Mouse (Mus musculus) MEL (cell line): Measurements from ENCODE around the gene Jarid2. TPM values are rescaled to one million over a fixed set of nuclear protein-coding genes. Genes with fewer than 3 reads are reported as not detected.
A peak's percentile ranks its signal among the peaks of the same experiment; 100 is the strongest.

Experiments used
- DNase-seq: peaks from one replicate; pipeline ENCODE4 v3.0.0; 2011; ENCODE audit warnings: low read depth, low spot score
- H3K27ac ChIP-seq: 2 replicates; pipeline ENCODE4 v1.5.1; 2012; ENCODE audit warnings: low read depth, mild to moderate bottlenecking, control low read depth, low read length, moderate library complexity; ENCODE audit not compliant: control insufficient read depth
- H3K27me3 ChIP-seq, 2 experiments: fragments of 150-350 bp in 1 of 2; sonication (generic) in 1 of 2; 2 replicates each; pipeline ENCODE4 v1.6.1; 2012; ENCODE audit warnings: low read length in 2 of 2, mild to moderate bottlenecking in 2 of 2, improper control_type of control experiment in 1 of 2, moderate library complexity in 1 of 2; ENCODE audit not compliant: insufficient read depth in 2 of 2, control insufficient read depth in 1 of 2
- H3K36me3 ChIP-seq, 2 experiments: 2 replicates each; pipeline ENCODE4 v1.6.1; 2012 to 2014; ENCODE audit warnings: low read length in 2 of 2, improper control_type of control experiment in 1 of 2, inconsistent platforms in 1 of 2, mild to moderate bottlenecking in 1 of 2; ENCODE audit not compliant: insufficient read depth in 2 of 2, control insufficient read depth in 1 of 2
- H3K4me1 ChIP-seq, 2 experiments: fragments of 150-350 bp in 1 of 2; sonication (generic) in 1 of 2; 2 replicates each; pipeline ENCODE4 v1.6.1; 2012; ENCODE audit warnings: low read length in 2 of 2, improper control_type of control experiment in 1 of 2, mild to moderate bottlenecking in 1 of 2; ENCODE audit not compliant: insufficient read depth in 2 of 2, control insufficient read depth in 1 of 2
- H3K4me3 ChIP-seq, 2 experiments: fragments of 150-350 bp in 1 of 2; sonication (generic) in 1 of 2; 2 replicates each; pipeline ENCODE4 v1.5.1; 2012; ENCODE audit warnings: low read depth in 2 of 2, low read length in 2 of 2, mild to moderate bottlenecking in 2 of 2, moderate library complexity in 2 of 2, control low read depth in 1 of 2, improper control_type of control experiment in 1 of 2; ENCODE audit not compliant: control insufficient read depth in 1 of 2, insufficient read depth in 1 of 2
- H3K79me2 ChIP-seq: 2 replicates; pipeline ENCODE4 v1.6.1; 2012; ENCODE audit warnings: mild to moderate bottlenecking, low read length, moderate library complexity; ENCODE audit not compliant: control insufficient read depth, poor library complexity, insufficient read depth
- H3K9ac ChIP-seq: 2 replicates; pipeline ENCODE4 v1.6.1; 2012; ENCODE audit warnings: low read depth, mild to moderate bottlenecking, control low read depth, low read length, moderate library complexity; ENCODE audit not compliant: control insufficient read depth, poor library complexity, severe bottlenecking
- H3K9me3 ChIP-seq: fragments of 150-350 bp; sonication (generic); replicated peaks from 2 replicates; pipeline ENCODE4 v1.6.1; 2012; ENCODE audit warnings: mild to moderate bottlenecking, low read length, improper control_type of control experiment, moderate library complexity; ENCODE audit not compliant: insufficient read depth
- BHLHE40 ChIP-seq: IDR thresholded peaks from 2 replicates; pipeline ENCODE4 v1.6.1; 2012; ENCODE audit warnings: low read depth, mild to moderate bottlenecking, inconsistent platforms, low read length, improper control_type of control experiment, borderline replicate concordance
- CHD2 ChIP-seq: IDR thresholded peaks from 2 replicates; pipeline ENCODE4 v1.6.1; 2011; ENCODE audit warnings: low read length, improper control_type of control experiment
- CTCF ChIP-seq, 3 experiments: IDR thresholded peaks in 2 of 3; conservative IDR thresholded peaks in 1 of 3; 2 replicates each; pipeline ENCODE4 v1.5.1; 2011 to 2012; ENCODE audit warnings: low read length in 3 of 3, low read depth in 2 of 3, mild to moderate bottlenecking in 2 of 3, improper control_type of control experiment in 1 of 3, inconsistent platforms in 1 of 3, mixed read lengths in 1 of 3, moderate library complexity in 1 of 3; ENCODE audit not compliant: control insufficient read depth in 1 of 3, insufficient read depth in 1 of 3, poor library complexity in 1 of 3, severe bottlenecking in 1 of 3
- ELF1 ChIP-seq: IDR thresholded peaks from 2 replicates; pipeline ENCODE4 v1.6.1; 2014; ENCODE audit warnings: low read depth, mild to moderate bottlenecking, inconsistent platforms, low read length, improper control_type of control experiment, moderate library complexity
- GATA1 ChIP-seq: IDR thresholded peaks from 2 replicates; pipeline ENCODE4 v1.6.1; 2011; ENCODE audit warnings: low read depth, low read length, improper control_type of control experiment
- HCFC1 ChIP-seq: IDR thresholded peaks from 2 replicates; pipeline ENCODE4 v1.6.1; 2012; ENCODE audit warnings: low read depth, mild to moderate bottlenecking, inconsistent platforms, low read length, improper control_type of control experiment, moderate library complexity
- JUND ChIP-seq: IDR thresholded peaks from 2 replicates; pipeline ENCODE4 v1.6.1; 2011; ENCODE audit warnings: low read depth, mild to moderate bottlenecking, improper control_type of control experiment, low read length
- MAX ChIP-seq: IDR thresholded peaks from 2 replicates; pipeline ENCODE4 v1.6.1; 2011; ENCODE audit warnings: low read length, improper control_type of control experiment
- MEF2A ChIP-seq: IDR thresholded peaks from 2 replicates; pipeline ENCODE4 v1.6.1; 2014; ENCODE audit warnings: low read depth, mild to moderate bottlenecking, inconsistent platforms, low read length, improper control_type of control experiment; ENCODE audit not compliant: poor library complexity, insufficient replicate concordance, severe bottlenecking; ENCODE audit errors: extremely low read depth
- MYC ChIP-seq: IDR thresholded peaks from 2 replicates; pipeline ENCODE4 v1.6.1; 2011; ENCODE audit warnings: low read depth, mild to moderate bottlenecking, low read length, improper control_type of control experiment, moderate library complexity
- NELFE ChIP-seq: IDR thresholded peaks from 2 replicates; pipeline ENCODE4 v1.6.1; 2011; ENCODE audit warnings: low read depth, low read length, improper control_type of control experiment
- NRF1 ChIP-seq: IDR thresholded peaks from 2 replicates; pipeline ENCODE4 v1.6.1; 2014; ENCODE audit warnings: low read depth, mild to moderate bottlenecking, inconsistent platforms, low read length, improper control_type of control experiment, moderate library complexity; ENCODE audit not compliant: poor library complexity, insufficient read depth, severe bottlenecking
- POLR2A ChIP-seq, 2 experiments: IDR thresholded peaks; 2 replicates each; pipeline ENCODE4 v1.6.1; 2011 to 2012; ENCODE audit warnings: low read length in 2 of 2, mild to moderate bottlenecking in 2 of 2, control low read depth in 1 of 2, improper control_type of control experiment in 1 of 2, low read depth in 1 of 2, moderate library complexity in 1 of 2; ENCODE audit not compliant: control insufficient read depth in 1 of 2, insufficient read depth in 1 of 2, poor library complexity in 1 of 2
- POLR2AphosphoS2 ChIP-seq: IDR thresholded peaks from 2 replicates; pipeline ENCODE4 v1.6.1; 2011; ENCODE audit warnings: low read length, improper control_type of control experiment
- POLR2AphosphoS5 ChIP-seq: IDR thresholded peaks from 2 replicates; pipeline ENCODE4 v1.6.1; 2012; ENCODE audit warnings: low read depth, borderline replicate concordance, mild to moderate bottlenecking, inconsistent platforms, low read length, moderate library complexity, mixed read lengths
- RAD21 ChIP-seq: IDR thresholded peaks from 2 replicates; pipeline ENCODE4 v1.6.1; 2011; ENCODE audit warnings: mild to moderate bottlenecking, low read depth, low read length, improper control_type of control experiment
- RCOR1 ChIP-seq: IDR thresholded peaks from 2 replicates; pipeline ENCODE4 v1.6.1; 2012; ENCODE audit warnings: low read depth, mild to moderate bottlenecking, inconsistent platforms, low read length, improper control_type of control experiment
- SIN3A ChIP-seq: IDR thresholded peaks from 2 replicates; pipeline ENCODE4 v1.6.1; 2012; ENCODE audit warnings: low read length, improper control_type of control experiment, inconsistent platforms
- SMC3 ChIP-seq: IDR thresholded peaks from 2 replicates; pipeline ENCODE4 v1.6.1; 2011; ENCODE audit warnings: low read depth, low read length, improper control_type of control experiment
- TAL1 ChIP-seq: IDR thresholded peaks from 2 replicates; pipeline ENCODE4 v1.6.1; 2012; ENCODE audit warnings: mild to moderate bottlenecking, inconsistent platforms, low read length, moderate library complexity, mixed read lengths
- USF1 ChIP-seq: IDR thresholded peaks from 2 replicates; pipeline ENCODE4 v1.6.1; 2014; ENCODE audit warnings: low read depth, mild to moderate bottlenecking, inconsistent platforms, low read length, improper control_type of control experiment, moderate library complexity
- USF2 ChIP-seq, 2 experiments: IDR thresholded peaks; 2 replicates each; pipeline ENCODE4 v1.6.1; 2011 to 2012; ENCODE audit warnings: improper control_type of control experiment in 2 of 2, low read length in 2 of 2, borderline replicate concordance in 1 of 2, inconsistent platforms in 1 of 2, low read depth in 1 of 2, mild to moderate bottlenecking in 1 of 2; ENCODE audit not compliant: insufficient read depth in 1 of 2
- ZC3H11A ChIP-seq: IDR thresholded peaks from 2 replicates; pipeline ENCODE4 v1.6.1; 2012; ENCODE audit warnings: low read depth, mild to moderate bottlenecking, inconsistent platforms, low read length, improper control_type of control experiment
- ZMIZ1 ChIP-seq: IDR thresholded peaks from 2 replicates; pipeline ENCODE4 v1.6.1; 2012; ENCODE audit warnings: low read depth, mild to moderate bottlenecking, inconsistent platforms, low read length, improper control_type of control experiment, moderate library complexity
- ZNF384 ChIP-seq: IDR thresholded peaks from 2 replicates; pipeline ENCODE4 v1.6.1; 2012; ENCODE audit warnings: low read depth, mild to moderate bottlenecking, inconsistent platforms, low read length, improper control_type of control experiment
- polyA plus RNA-seq, 2 experiments: library from polyadenylated mRNA; stranded (reverse) in 1 of 2; unstranded in 1 of 2; fragments of >175 nt in 1 of 2; fragments of >200 nt in 1 of 2; gene quantifications; 2 replicates each; pipeline versions ENCODE4 v1.2.1 to v1.2.4; 2012; ENCODE audit warnings: low replicate concordance in 2 of 2, low read depth in 1 of 2; ENCODE audit not compliant: insufficient read length in 2 of 2, insufficient read depth in 1 of 2, missing spikeins in 1 of 2
- total RNA-seq: library from RNA; depleted of rRNA; stranded (reverse); fragments of 300-350 nt; gene quantifications from 2 replicates; pipeline ENCODE4 v1.2.3, GENCODE M21; 2012

Jarid2 gene
- total and polyA plus RNA-seq, 3 experiments = 5.4 to 76.5 (median 21.2) TPM

- no peak for TF ChIP-seq MYC
- TF ChIP-seq SMC3 = peak; percentile 48
- no peak for TF ChIP-seq USF2 (IDR thresholded peaks at IDR 0.05; ENCODE audit: borderline replicate concordance in 1 of 2, insufficient read depth in 1 of 2, low read depth in 1 of 2, low read length in 2 of 2)
- TF ChIP-seq CTCF (IDR thresholded peaks at IDR 0.05 in 2 of 3, conservative IDR thresholded peaks at IDR 0.05 in 1 of 3; ENCODE audit: control insufficient read depth in 1 of 3, insufficient read depth in 1 of 3, low read depth in 2 of 3, low read length in 3 of 3, poor library complexity in 1 of 3, severe bottlenecking in 1 of 3) = peak in 1 of 3 experiments; percentile 52; a peak in 2 of 6 replicates
- peak; percentile 29; the same call in 1 of the 2 replicates for TF ChIP-seq ZC3H11A
- TF ChIP-seq NELFE = no peak
- no peak for TF ChIP-seq HCFC1
- no peak for TF ChIP-seq RCOR1
- TF ChIP-seq CHD2 = no peak
- TF ChIP-seq RAD21 = peak; percentile 49
- TF ChIP-seq MAX = no peak
- no peak for TF ChIP-seq NRF1
- no peak for TF ChIP-seq GATA1
- Histone ChIP-seq H3K27me3 (no peaks in the 10 kb centered on the region), H3K4me1 (no peaks in the 10 kb centered on the region), H3K79me2 (no peaks in the 10 kb centered on the region), H3K9me3 (no peaks in the 10 kb centered on the region), H3K27ac (no peak overlapping the region), H3K36me3 (no peaks in the 10 kb centered on the region), H3K4me3 (no peak overlapping the region), H3K9ac (no peak overlapping the region)
- DNase-seq = peak; percentile 42
These were observed 136.3 kb downstream of the Jarid2 start for GRCm38 (mm10) chr13:44865566-44865965.

- no peak for DNase-seq
- H3K27ac ChIP-seq = no peak overlapping the region
- no peaks in the 10 kb centered on the region for H3K9me3 ChIP-seq
- H3K4me3 ChIP-seq = no peak overlapping the region
- no peaks in the 10 kb centered on the region for H3K36me3 ChIP-seq
- TF ChIP-seq RCOR1 = no peak
- no peak for TF ChIP-seq SIN3A
- TF ChIP-seq BHLHE40 = no peak
- TF ChIP-seq POLR2AphosphoS5 = no peak
- no peak for TF ChIP-seq JUND
- no peak for TF ChIP-seq NELFE
- no peak for TF ChIP-seq TAL1
- TF ChIP-seq ZNF384 = no peak
- no peak for TF ChIP-seq USF1
- no peak for TF ChIP-seq HCFC1
- TF ChIP-seq MEF2A = no peak
- no peak for TF ChIP-seq POLR2AphosphoS2
- no peak for TF ChIP-seq MAX
- no peak for TF ChIP-seq ELF1
- no peak for TF ChIP-seq CTCF (IDR thresholded peaks at IDR 0.05 in 2 of 3, conservative IDR thresholded peaks at IDR 0.05 in 1 of 3; ENCODE audit: control insufficient read depth in 1 of 3, insufficient read depth in 1 of 3, low read depth in 2 of 3, low read length in 3 of 3, poor library complexity in 1 of 3, severe bottlenecking in 1 of 3)
- no peak for TF ChIP-seq USF2 (IDR thresholded peaks at IDR 0.05; ENCODE audit: borderline replicate concordance in 1 of 2, insufficient read depth in 1 of 2, low read depth in 1 of 2, low read length in 2 of 2)
- no peak for TF ChIP-seq RAD21
- no peak for TF ChIP-seq POLR2A (IDR thresholded peaks at IDR 0.05; ENCODE audit: control insufficient read depth in 1 of 2, insufficient read depth in 1 of 2, low read depth in 1 of 2, low read length in 2 of 2, poor library complexity in 1 of 2)
- no peak for TF ChIP-seq ZMIZ1
- no peaks in the 10 kb centered on the region for H3K4me1 ChIP-seq
- H3K79me2 ChIP-seq = no peaks in the 10 kb centered on the region
- no peak overlapping the region for H3K9ac ChIP-seq
- H3K27me3 ChIP-seq = no peaks in the 10 kb centered on the region
These were observed 138.9 kb downstream of the Jarid2 start for GRCm38 (mm10) chr13:44868037-44868650.
